Mouse (Mus musculus) kidney, adult 9 months (tissue): Measurements from ENCODE around the gene Armc8.

ENCODE experiments used
- DNase-seq: peaks from one replicate; pipeline ENCODE4 v3.0.0; 2022

The Armc8 gene

GRCm38 (mm10) chr9:99444590-99445178, 124.0 kb downstream of the Armc8 start:
- no peak for DNase-seq

DNA sequence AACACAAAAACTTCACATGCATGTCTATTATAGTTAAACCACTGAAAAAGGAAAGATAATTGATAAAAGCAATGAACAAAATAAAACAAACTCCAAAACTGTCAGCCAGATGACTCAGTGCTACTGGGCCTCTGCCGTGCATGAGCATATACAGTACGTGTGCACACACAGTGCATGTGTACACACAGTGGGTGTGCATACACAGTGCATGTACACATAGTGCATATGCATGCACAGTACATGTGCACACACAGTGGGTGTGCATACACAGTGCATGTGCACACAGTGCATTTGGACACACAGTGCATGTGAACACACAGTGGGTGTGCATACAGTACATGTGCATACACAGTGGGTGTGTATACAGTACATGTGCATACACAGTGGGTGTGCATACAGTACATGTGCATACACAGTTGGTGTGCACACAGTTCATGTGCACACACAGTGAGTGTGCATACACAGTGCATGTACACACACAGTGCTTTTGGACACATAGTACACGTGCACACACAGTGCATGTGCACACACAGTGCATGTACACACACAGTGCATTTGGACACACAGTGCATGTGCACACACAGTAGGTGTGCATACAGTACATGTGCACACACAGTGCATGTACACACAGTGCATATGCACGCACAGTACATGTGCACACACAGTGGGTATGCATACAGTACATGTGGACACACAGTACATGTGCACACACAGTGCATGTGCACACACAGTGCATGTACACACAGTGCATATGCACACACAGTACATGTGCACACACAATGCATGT, 126.9 kb downstream of the Armc8 start:
- DNase-seq: no peak

GRCm38 (mm10) chr9:99440941-99441340, 127.8 kb downstream of the Armc8 start:
- no peak for DNase-seq

GRCm38 (mm10) chr9:99439064-99439463, 129.6 kb downstream of the Armc8 start:
- DNase-seq: no peak

DNA sequence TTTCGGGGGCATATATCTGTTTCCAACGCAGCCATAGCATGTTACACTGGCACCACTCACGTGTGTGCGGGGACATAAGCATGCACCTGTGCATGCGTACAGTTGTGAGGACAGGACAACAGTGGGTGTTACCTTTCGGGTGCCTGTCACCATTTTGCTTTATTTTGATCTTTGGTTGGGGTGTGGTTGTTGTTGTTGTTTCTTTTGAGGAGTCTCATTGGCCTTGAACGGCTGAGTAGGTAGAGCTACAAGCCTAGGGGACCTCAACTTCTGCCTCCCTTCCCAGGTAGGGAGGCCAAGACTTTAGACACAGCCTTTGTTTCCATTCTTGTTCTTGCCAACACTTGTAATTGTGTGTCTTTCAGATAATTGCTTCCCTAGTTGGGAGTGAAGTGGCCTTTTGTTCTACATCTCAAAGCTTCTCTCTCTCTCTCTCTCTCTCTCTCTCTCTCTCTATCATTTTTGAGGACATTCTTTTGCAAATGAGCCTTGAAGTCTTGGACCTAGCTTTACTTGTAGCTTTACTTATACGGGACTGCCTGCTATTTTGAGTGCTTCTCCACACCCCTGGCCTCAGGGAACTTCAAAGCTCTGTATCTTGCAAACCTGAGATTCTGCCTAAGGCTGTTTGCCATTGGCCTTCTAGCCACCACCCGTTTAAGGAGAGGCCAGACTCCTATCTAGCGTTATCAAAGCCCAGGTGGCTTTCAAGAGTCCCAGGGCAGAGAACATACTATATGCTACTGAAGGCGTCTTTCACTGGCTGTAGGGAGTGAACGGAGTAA, 130.7 kb downstream of the Armc8 start:
- DNase-seq: no peak

DNA sequence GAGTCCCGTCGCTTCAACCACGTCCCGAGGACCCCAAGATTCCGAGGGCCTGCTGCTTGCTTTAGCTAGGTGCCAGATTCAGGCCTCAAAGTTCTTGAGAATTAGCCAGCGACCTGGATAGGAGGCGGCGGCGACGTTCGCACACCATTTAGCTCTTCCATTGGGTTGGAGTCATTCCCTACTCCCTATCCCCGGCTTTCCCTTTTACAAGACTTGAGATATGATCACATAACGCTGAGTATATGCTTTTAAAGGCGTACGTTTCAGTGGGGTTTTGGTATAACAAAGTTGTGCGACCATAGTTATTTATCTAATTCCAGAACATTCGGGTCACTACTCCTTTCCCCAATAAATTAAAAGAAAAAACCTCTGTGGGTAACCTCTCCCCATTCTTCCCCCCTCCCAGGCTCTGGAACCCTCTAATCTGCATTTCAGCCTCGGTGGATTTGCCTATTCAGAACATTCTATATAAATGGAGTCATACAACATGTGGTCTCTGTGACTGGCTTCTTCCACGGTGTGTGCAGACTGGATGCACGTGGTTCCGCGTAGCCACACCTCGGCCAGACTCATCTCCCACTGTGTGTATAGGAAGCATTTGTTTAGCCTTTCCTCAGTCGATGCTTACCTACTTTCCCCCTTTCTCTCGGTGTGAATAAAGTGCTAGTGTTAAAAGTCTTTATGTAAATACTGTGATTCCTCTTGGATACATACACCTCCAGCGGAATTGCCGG, 131.5 kb downstream of the Armc8 start, which contains the start of gene Mras:
Gene Mras, minus strand, starts transcription at position 351 of the 734 bp plus-strand sequence.
- DNase-seq: no peak

- DNase-seq: peak; percentile 78
Measured at GRCm38 (mm10) chr9:99436182-99437030, 132.3 kb downstream of the Armc8 start.

DNA sequence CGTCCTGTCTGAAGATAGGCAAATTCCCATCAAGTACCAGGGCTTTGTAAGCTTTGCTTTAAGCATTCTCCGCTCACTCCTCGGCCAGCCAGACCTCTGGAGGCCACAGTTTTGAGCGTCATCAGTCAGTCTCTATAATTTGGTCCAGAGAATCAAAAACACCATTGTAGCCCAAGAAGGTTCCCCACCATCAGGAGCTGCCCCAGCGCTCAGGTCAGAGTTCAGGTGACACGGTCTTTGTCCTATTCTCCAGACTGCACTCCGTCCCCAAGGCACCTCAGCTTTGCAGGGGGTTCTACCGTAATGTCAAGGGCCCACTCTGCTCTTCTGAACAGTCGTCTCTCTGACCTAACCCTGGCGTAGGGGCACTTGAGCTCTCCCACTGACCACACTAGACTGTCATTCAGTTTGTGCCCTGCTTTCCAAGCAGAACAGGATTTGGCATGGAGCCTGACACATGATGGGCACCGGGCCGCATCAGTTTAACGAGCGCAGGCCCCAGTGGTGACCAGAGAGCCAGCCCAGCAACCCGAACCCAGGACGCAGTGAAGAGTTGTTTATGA, 133.0 kb downstream of the Armc8 start:
- peak; percentile 58 for DNase-seq

DNA sequence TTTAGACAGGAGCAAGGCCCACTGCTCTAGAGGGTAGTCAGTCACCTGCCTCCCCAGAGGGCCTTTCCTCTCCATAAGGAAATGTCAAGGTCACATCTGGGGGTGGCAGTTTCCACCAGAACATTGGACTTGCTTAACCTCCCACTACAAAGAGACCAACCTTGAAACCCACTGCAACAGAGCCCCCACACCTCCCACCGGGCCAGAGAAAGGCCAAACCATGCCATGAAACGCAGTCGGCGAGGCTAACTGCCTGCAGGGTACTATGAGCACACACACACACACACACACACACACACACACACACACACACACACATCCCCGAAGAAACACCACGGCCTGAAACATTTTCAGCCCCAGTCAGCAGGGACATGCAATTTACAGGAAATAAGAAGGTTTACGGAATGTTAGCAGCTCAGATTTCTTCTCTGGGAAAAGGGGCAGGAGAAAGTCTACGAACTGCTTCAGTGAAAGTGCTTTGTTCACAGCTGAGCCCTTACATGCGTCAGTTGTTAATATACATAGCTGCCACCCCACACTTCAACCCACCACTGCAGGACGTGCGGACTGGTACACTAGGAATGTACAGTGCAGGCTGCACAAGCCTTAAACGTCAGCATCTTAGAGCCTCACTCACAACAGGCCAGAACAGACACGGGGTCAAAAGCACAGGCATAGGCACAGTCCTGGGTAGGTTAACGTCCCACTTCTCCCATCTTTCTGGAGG, 133.6 kb downstream of the Armc8 start:
- DNase-seq: no peak

GRCm38 (mm10) chr9:99432478-99432877, 136.2 kb downstream of the Armc8 start:
- no peak for DNase-seq

DNA sequence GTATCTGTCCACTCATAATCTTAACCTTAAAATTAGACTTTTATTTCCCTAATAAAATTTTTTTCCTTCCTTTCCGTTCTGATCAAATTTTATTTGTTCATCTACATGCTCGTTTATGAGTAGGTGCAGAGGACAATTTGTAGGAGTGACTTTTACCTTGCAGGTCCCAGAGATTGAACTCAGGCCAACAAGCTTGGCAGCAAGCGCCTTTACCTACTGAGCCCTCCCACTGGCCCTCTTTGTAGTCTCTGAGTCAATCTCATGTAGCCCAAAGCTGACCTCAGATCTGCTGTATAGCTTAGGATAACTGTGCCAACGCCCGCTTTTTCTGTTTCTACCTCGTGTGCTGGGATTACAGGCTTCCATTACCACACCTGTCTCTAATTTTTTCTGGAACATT, 136.7 kb downstream of the Armc8 start:
- no peak for DNase-seq

DNA sequence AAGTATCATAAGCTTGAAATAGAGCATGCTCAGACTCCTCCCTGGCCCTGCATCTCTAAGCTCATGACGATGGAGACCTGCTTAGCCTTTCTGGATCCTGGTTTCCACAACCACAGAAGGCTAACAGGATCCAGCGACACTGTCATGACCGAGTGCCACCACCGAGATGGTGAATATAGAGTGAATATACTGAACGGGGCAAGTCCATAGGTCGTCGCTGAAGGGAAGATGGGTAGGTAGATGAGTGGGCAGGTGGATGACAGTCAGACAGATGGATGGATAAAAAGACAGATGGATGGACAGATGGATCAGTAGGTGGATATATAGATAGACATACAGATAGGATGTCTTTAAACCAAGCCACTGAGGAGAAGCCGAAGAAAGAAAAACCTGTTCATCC, 137.4 kb downstream of the Armc8 start:
- no peak for DNase-seq

DNA sequence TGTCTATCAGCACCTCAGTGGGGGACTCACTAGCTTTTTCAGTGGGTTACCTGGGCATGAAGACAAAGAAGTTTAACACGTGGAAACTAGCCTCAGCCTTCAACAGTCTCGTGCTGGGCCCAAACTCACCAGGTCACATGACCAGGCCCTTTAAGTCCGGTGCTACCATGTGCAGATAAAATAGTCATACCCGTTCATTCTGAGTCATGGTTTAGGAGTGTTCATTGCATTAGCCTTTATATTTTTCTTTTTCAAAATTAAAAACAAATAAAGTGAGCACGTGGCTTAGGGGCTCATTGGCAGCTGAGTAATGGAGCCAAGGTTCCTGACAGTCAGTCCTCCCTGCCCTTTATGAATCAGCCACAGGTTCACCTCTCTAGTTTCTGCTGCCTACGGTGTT, 137.9 kb downstream of the Armc8 start:
- DNase-seq: no peak

DNA sequence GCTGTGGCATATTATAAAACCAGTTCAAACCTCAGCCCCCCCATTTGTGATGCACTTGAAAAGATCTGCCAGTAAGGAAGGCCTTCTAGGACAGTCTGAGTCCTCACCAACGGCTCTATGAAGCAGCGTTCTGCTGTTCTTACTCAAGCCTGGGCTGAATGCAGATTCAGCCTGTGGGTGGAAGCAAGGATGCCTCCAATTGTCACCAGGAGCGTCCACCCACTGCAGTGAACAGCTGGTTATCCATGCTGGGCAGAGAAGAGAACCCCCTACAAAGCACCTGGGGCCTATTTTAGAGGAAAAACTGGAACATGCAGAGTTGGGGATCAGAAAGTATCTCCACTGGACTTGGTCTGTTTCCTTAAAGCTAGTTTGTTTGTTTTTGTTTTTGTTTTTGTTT, 138.9 kb downstream of the Armc8 start:
- no peak for DNase-seq

GRCm38 (mm10) chr9:99428601-99429331, 139.9 kb downstream of the Armc8 start:
- no peak for DNase-seq
